Mouse (Mus musculus) kidney, embryonic 16.5 days (tissue): ENCODE results near the gene Il15ra. TPM values are rescaled to one million over a fixed set of nuclear protein-coding genes. Genes with fewer than 3 reads are reported as not detected.
A peak's percentile ranks its signal among the peaks of the same experiment; 100 is the strongest.

ENCODE experiments used
- ATAC-seq: fragments of 200-750 bp; cut with Nextera tagmentation; 2 replicates; pipeline ENCODE4 v1.8.0; 2017; ENCODE audit warnings: moderate TSS enrichment; ENCODE audit not compliant: low FRiP score, low TSS enrichment
- H3K27ac ChIP-seq: fragments of 300-500 bp; sonication (generic); 2 replicates; pipeline ENCODE4 v1.5.1; 2014; ENCODE audit warnings: low read length
- H3K27me3 ChIP-seq: fragments of 300-500 bp; sonication (generic); 2 replicates; pipeline ENCODE4 v1.6.1; 2014; ENCODE audit warnings: low read length, control low read depth, mixed read lengths; ENCODE audit not compliant: insufficient read depth
- H3K36me3 ChIP-seq: fragments of 300-500 bp; sonication (generic); 2 replicates; pipeline ENCODE4 v1.6.1; 2014; ENCODE audit warnings: low read length, control low read depth, mixed read lengths; ENCODE audit not compliant: insufficient read depth
- H3K4me1 ChIP-seq: fragments of 300-500 bp; sonication (generic); 2 replicates; pipeline ENCODE4 v1.6.1; 2014; ENCODE audit warnings: low read length, control low read depth, mixed read lengths; ENCODE audit not compliant: insufficient read depth
- H3K4me2 ChIP-seq: fragments of 300-500 bp; sonication (generic); replicated peaks from 2 replicates; pipeline ENCODE4 v1.6.1; 2014; ENCODE audit warnings: low read depth, low read length
- H3K4me3 ChIP-seq: fragments of 300-500 bp; sonication (generic); 2 replicates; pipeline ENCODE4 v1.5.1; 2014; ENCODE audit warnings: mild to moderate bottlenecking, low read length
- H3K9ac ChIP-seq: fragments of 300-500 bp; sonication (generic); replicated peaks from 2 replicates; pipeline ENCODE4 v1.6.1; 2014; ENCODE audit warnings: low read length
- H3K9me3 ChIP-seq: fragments of 300-500 bp; sonication (generic); 2 replicates; pipeline ENCODE4 v1.6.1; 2016; ENCODE audit warnings: low read length, control low read depth
- WGBS: fragments of 180-500 bp; shearing (Covaris S2); extraction: QIAGEN DNeasy Blood & Tissue Kit; methylation state at CpG from one replicate; pipeline ENCODE4 v1.1.7; 2014; 5-methylcytosine and 5-hydroxymethylcytosine counted together
- polyA plus RNA-seq: library from polyadenylated mRNA; unstranded; fragments of >200 nt; fragmentation: Nextera tagmentation; extraction: Ambion mirVana; gene quantifications from 2 replicates; pipeline ENCODE4 v1.2.1, GENCODE M21; 2015

The Il15ra gene
- polyA plus RNA-seq, 1 experiment from 2014 or later, result 2.6 TPM

DNA sequence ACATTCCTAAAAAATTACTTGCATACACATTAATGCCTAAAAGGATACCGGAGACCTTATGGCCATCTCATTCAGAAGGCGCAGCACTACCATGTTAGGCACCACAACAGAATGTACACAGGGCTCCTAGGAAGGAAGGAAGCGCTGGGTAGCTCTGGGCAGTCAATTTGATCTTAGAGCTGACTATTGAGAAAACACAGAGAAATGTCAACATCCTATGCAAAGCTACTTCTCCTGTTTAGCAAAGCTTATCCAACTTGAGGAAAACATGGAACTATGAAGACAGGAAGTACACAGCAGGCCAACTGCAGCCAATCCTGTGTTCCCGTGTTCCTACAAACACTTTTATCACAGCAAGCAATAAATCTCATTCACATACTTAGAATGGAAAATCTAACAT lies 66.6 kb downstream of the Il15ra start:
- 86% methylated on average over 4 of the region's 4 CpGs for WGBS
- Histone ChIP-seq H3K9me3 (no peaks in the 10 kb centered on the region), H3K4me1 (peaks cover 10% of the 10 kb centered on the region), H3K27me3 (no peaks in the 10 kb centered on the region), H3K36me3 (peaks cover 19% of the 10 kb centered on the region), H3K27ac (no peak overlapping the region), H3K9ac (no peak overlapping the region), H3K4me2 (no peak overlapping the region), H3K4me3 (no peak overlapping the region)
- no peak for ATAC-seq

DNA sequence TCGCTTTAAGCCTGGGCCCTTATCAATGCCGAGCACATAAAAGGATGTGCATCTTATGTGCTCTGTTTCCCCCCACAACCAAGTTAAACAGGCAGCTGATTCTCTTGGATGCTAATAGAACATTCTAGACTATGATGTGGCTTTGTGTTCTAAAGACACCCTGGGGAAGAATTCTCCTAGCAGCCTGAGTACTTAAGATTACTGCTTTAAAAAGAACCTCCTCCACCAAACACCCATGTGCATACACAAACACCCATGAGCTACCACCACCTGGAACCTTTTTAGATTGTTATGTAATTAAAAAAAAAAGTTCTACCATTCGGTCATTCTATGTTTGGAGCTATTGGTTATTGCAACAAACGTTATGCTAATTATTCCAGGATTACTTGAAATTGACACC lies 67.3 kb downstream of the Il15ra start:
- no peaks in the 10 kb centered on the region for H3K9me3 ChIP-seq
- no peak for ATAC-seq
- H3K4me1 ChIP-seq, result peaks cover 10% of the 10 kb centered on the region
- H3K4me2 ChIP-seq, result no peak overlapping the region
- no peaks in the 10 kb centered on the region for H3K27me3 ChIP-seq
- H3K27ac ChIP-seq, result no peak overlapping the region
- 91% methylated on average over 4 of the region's 4 CpGs for WGBS
- no peak overlapping the region for H3K9ac ChIP-seq
- no peak overlapping the region for H3K4me3 ChIP-seq
- peaks cover 12% of the 10 kb centered on the region for H3K36me3 ChIP-seq

DNA sequence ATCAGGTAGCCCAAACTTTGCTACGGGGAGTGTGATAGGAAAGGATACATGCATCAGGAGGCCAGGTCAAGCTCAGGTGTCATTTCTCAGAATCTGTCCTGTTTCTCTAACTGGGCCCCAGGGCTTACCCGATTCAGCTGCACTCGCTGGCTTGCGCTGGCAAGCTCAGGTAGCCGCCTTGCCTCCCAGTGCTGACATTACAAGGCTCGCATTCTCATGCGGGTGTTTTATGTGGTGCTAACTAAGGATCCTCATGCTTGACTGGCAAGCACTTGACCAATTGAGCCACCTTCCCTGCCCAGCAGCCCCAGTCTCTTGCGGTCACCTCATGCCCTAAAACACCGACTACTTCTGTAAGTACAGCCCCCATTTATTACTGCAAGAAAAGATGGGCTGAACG lies 69.3 kb downstream of the Il15ra start:
- no peak overlapping the region for H3K27ac ChIP-seq
- H3K9ac ChIP-seq, result no peak overlapping the region
- no peak overlapping the region for H3K4me2 ChIP-seq
- no peaks in the 10 kb centered on the region for H3K9me3 ChIP-seq
- 67% methylated on average over 10 of the region's 10 CpGs for WGBS
- no peaks in the 10 kb centered on the region for H3K27me3 ChIP-seq
- H3K4me3 ChIP-seq, result no peak overlapping the region
- no peak for ATAC-seq
- peaks cover 5% of the 10 kb centered on the region for H3K36me3 ChIP-seq
- H3K4me1 ChIP-seq, result peaks cover 16% of the 10 kb centered on the region

DNA sequence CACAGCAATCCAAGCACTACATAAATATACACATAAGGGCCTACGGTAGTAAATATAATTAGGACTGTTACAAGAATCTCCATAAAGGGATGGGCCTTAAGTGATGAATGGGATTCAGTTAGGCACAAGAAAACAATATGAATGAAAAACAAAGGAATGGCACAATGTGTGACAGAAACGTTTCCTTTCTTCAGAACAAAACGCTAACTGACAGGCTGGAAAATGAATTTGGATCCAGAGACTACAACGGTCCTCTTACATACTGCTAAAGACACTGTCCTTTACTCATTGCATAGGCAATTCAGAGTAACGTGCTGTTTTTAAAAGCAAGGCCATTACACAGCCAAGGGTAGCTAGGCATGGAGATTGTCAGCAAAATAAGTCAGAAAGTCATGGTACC lies 70.0 kb downstream of the Il15ra start:
- ATAC-seq, result no peak
- Histone ChIP-seq H3K4me3 (no peak overlapping the region), H3K4me1 (peaks cover 23% of the 10 kb centered on the region), H3K27ac (no peak overlapping the region), H3K4me2 (no peak overlapping the region), H3K9ac (no peak overlapping the region), H3K27me3 (no peaks in the 10 kb centered on the region), H3K36me3 (no peaks in the 10 kb centered on the region), H3K9me3 (no peaks in the 10 kb centered on the region)
- WGBS, result 85% methylated on average over 5 of the region's 5 CpGs

DNA sequence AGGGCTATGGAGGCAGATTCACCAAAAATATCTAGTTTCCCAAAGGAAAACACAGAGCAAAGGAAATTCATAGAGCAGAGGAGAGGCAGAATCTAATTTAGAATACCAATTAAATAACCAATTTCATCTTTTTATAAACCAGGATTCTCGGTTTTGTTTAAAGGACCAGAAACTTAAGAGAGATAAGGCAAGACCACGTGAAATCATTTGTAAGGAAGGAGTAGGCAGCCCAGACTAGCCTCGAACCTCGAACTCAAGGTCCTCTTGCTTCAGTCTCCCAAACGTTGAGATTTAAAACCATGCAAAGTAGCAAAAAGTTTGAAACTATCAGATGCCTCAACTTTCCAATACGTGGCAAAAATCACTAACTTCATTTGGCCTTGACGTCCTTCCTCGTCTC lies 71.3 kb downstream of the Il15ra start:
- H3K36me3 ChIP-seq, result peaks cover 6% of the 10 kb centered on the region
- 52% methylated on average over 8 of the region's 8 CpGs for WGBS
- ATAC-seq, result no peak
- H3K4me3 ChIP-seq, result peak overlapping the region; percentile 80
- H3K9me3 ChIP-seq, result no peaks in the 10 kb centered on the region
- H3K27me3 ChIP-seq, result no peaks in the 10 kb centered on the region
- peaks cover 23% of the 10 kb centered on the region for H3K4me1 ChIP-seq
- peak overlapping the region; percentile 80 for H3K9ac ChIP-seq
- peak overlapping the region; percentile 70 for H3K4me2 ChIP-seq
- H3K27ac ChIP-seq, result no peak overlapping the region

DNA sequence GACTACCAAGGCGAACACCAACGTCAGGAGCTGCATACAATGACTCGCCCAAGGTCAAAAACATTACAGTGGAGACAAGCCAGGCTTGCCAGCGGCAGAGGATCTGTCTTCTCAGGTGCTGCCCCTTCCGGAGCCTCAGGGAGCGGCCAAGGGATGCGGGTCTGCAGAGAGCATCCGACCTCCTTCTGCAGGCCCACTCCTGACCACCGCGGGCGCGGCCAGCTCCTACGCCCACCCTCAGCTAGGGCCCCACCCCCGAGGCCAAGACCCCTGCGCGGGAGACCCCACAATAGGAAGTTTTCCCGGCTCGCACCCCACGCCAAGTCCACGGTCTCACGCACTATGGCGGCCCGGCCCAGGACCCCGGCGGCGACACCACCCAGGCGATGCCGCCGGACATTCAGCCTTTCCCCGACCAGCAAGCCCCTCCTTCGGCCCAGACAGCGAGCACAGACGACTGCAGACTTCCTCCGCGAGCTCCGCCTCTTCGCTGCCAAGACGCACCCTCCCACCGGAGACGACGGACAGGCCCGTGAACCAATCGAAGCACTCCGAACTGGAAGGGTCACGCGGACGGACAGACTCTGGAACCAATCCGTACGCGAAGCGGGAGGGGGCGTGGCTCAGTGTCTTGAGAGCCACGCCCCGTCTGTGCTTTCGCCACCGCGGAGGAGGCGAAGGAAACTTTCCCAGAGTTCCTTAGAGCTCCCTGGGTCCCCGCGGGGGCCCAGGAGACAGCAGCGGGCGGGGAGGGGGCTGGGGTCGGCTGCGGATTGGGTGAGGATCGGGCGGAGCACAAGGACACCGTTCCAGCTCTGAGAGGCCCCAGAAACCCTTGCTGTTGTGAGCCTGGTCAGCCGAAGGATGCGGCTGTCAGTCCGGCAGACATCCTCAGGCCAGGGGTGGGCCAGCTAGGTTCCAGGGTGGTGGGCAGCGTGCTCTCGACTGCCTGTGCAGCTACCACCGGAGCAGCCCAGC lies 72.3 kb downstream of the Il15ra start, which contains the start of the genes Fbh1 and Ankrd16:
TSS of gene Fbh1 (minus strand) at position 492 of the 978 bp plus-strand sequence.
TSS of gene Ankrd16 (plus strand) at position 786 of the 978 bp plus-strand sequence.
- peak within 1 kb of the TSS; percentile 87 for H3K4me2 ChIP-seq
- WGBS, result 0% methylated on average over 63 of the region's 73 CpGs
- peaks cover 15% of the 10 kb centered on the region for H3K36me3 ChIP-seq
- H3K27me3 ChIP-seq, result no peaks in the 10 kb centered on the region
- H3K9ac ChIP-seq, result peak within 1 kb of the TSS; percentile 83
- peak within 1 kb of the TSS; percentile 98 for H3K27ac ChIP-seq
- peaks cover 23% of the 10 kb centered on the region for H3K4me1 ChIP-seq
- peaks cover 3% of the 10 kb centered on the region; the same call in 1 of the 2 replicates for H3K9me3 ChIP-seq
- ATAC-seq, result peak; percentile 97
- peak within 1 kb of the TSS; percentile 80 for H3K4me3 ChIP-seq

DNA sequence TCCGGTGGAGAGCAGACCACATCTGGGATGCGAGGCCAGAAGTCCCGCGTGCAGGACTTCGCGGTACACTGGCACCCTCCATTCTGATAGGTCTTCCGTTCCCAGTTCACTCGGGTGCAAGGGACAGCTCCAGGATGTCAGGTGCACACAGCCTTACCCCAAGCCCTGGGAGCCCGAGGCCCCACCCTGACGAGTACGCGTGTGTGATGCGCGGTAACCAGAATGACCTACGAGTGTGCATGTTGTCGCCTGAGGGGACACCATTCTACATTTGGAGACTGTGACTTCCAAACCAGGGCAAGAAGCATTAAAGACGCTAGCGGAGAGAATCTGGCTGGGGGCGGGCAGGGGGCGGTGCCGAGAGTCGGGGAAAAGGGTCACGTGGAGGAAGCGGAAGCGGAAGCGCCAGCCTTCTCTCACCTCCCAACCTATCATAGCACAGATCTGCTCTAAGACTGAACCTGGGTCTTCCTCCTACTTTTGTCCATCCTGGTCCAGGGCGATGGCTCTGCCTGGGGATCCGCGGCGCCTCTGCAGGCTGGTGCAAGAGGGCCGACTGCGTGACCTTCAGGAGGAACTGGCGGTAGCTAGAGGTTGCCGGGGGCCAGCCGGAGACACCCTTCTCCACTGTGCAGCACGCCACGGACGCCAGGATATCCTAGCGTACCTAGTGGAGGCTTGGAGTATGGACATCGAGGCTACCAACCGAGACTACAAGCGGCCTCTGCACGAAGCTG lies 73.2 kb downstream of the Il15ra start:
- Histone ChIP-seq H3K4me3 (peak overlapping the region; percentile 80), H3K4me1 (peaks cover 23% of the 10 kb centered on the region), H3K36me3 (peaks cover 23% of the 10 kb centered on the region), H3K9me3 (peaks cover 3% of the 10 kb centered on the region; the same call in 1 of the 2 replicates), H3K9ac (peak overlapping the region; percentile 83), H3K27me3 (no peaks in the 10 kb centered on the region), H3K4me2 (peak overlapping the region; percentile 87), H3K27ac (peak overlapping the region; percentile 98)
- WGBS, result under 1% methylated on average over 43 of the region's 43 CpGs
- peak; percentile 88 for ATAC-seq

Other genes starting within 250 kb of the Il15ra start
- gene Pfkfb3, start 151.2 kb upstream of the Il15ra start, polyA plus RNA-seq, result 11.9 and 13.1 TPM in 2 replicates
- 147 and 152 TPM in 2 replicates for gene Rbm17, start 101.1 kb upstream of the Il15ra start, polyA plus RNA-seq
- not detected in 2 replicates for gene Gm17490, start 79.0 kb upstream of the Il15ra start, polyA plus RNA-seq
- not detected in 2 replicates for gene Il2ra, start 62.5 kb upstream of the Il15ra start, polyA plus RNA-seq
- gene Fbh1, start 72.3 kb downstream of the Il15ra start, polyA plus RNA-seq, result 137 and 141 TPM in 2 replicates
- gene Ankrd16, start 72.6 kb downstream of the Il15ra start, polyA plus RNA-seq, result 52.6 and 59.2 TPM in 2 replicates